Mouse (Mus musculus) forebrain, embryonic 16.5 days (tissue): ENCODE data around the gene Ccdc50. TPM values are rescaled to one million over a fixed set of nuclear protein-coding genes. Genes with fewer than 3 reads are reported as not detected.

Experiments used
- ATAC-seq: fragments of 200-750 bp; cut with Nextera tagmentation; 2 replicates; pipeline ENCODE4 v1.8.0; 2017; ENCODE audit warnings: mild to moderate bottlenecking, moderate library complexity
- H3K27ac ChIP-seq: fragments of 300-500 bp; sonication (generic); 2 replicates; pipeline ENCODE4 v1.5.1; 2014; ENCODE audit warnings: low read length, control low read depth
- H3K27me3 ChIP-seq: fragments of 300-500 bp; sonication (generic); replicated peaks from 2 replicates; pipeline ENCODE4 v1.6.1; 2014; ENCODE audit warnings: low read length; ENCODE audit not compliant: control insufficient read depth, insufficient read depth
- H3K36me3 ChIP-seq: fragments of 300-500 bp; sonication (generic); 2 replicates; pipeline ENCODE4 v1.6.1; 2014; ENCODE audit not compliant: control insufficient read depth, insufficient read depth
- H3K4me1 ChIP-seq: fragments of 300-500 bp; sonication (generic); replicated peaks from 2 replicates; pipeline ENCODE4 v1.6.1; 2014; ENCODE audit warnings: low read length; ENCODE audit not compliant: control insufficient read depth, insufficient read depth
- H3K4me2 ChIP-seq: fragments of 300-500 bp; sonication (generic); 2 replicates; pipeline ENCODE4 v1.6.1; 2014; ENCODE audit warnings: mild to moderate bottlenecking, low read length, control low read depth
- H3K4me3 ChIP-seq: fragments of 300-500 bp; sonication (generic); replicated peaks from 2 replicates; pipeline ENCODE4 v1.5.1; 2014; ENCODE audit warnings: mild to moderate bottlenecking, low read length, control low read depth
- H3K9ac ChIP-seq: fragments of 300-500 bp; sonication (generic); replicated peaks from 2 replicates; pipeline ENCODE4 v1.6.1; 2014; ENCODE audit warnings: low read depth, low read length, control low read depth
- H3K9me3 ChIP-seq: fragments of 300-500 bp; sonication (generic); 2 replicates; pipeline ENCODE4 v1.6.1; 2016; ENCODE audit warnings: low read length; ENCODE audit not compliant: control insufficient read depth
- WGBS: fragments of 180-500 bp; shearing (Covaris S2); extraction: QIAGEN DNeasy Blood & Tissue Kit; methylation state at CpG from one replicate; pipeline ENCODE4 v1.1.7; 2014; 5-methylcytosine and 5-hydroxymethylcytosine counted together
- polyA plus RNA-seq: library from polyadenylated mRNA; unstranded; fragments of >200 nt; fragmentation: Nextera tagmentation; extraction: Ambion mirVana; gene quantifications from 2 replicates; pipeline ENCODE4 v1.2.1, GENCODE M21; 2015

Ccdc50 gene
- polyA plus RNA-seq, 1 experiment from 2014 or later: 49.2 TPM

- ATAC-seq: no peak
- Histone ChIP-seq H3K4me3 (no peak overlapping the region), H3K9me3 (peaks cover 2% of the 10 kb centered on the region; the same call in 1 of the 2 replicates), H3K4me2 (no peak overlapping the region), H3K27ac (no peak overlapping the region), H3K4me1 (no peaks in the 10 kb centered on the region), H3K27me3 (no peaks in the 10 kb centered on the region), H3K9ac (no peak overlapping the region), H3K36me3 (peaks cover 39% of the 10 kb centered on the region)
- WGBS: 96% methylated on average over 6 of the region's 6 CpGs
These were observed 28.4 kb downstream of the Ccdc50 start for GRCm38 (mm10) chr16:27416937-27417584.

GRCm38 (mm10) chr16:27417632-27418031 is 29.0 kb downstream of the Ccdc50 start:
- Histone ChIP-seq H3K9me3 (peaks cover 2% of the 10 kb centered on the region; the same call in 1 of the 2 replicates), H3K36me3 (peaks cover 45% of the 10 kb centered on the region), H3K27me3 (no peaks in the 10 kb centered on the region), H3K4me2 (no peak overlapping the region), H3K4me3 (no peak overlapping the region), H3K4me1 (no peaks in the 10 kb centered on the region), H3K27ac (no peak overlapping the region), H3K9ac (no peak overlapping the region)
- ATAC-seq: no peak
- WGBS: 90% methylated on average over 3 of the region's 3 CpGs

- no peak overlapping the region for H3K9ac ChIP-seq
- no peaks in the 10 kb centered on the region for H3K27me3 ChIP-seq
- H3K4me3 ChIP-seq: no peak overlapping the region
- 91% methylated on average over 3 of the region's 3 CpGs for WGBS
- ATAC-seq: no peak
- no peak overlapping the region for H3K27ac ChIP-seq
- H3K9me3 ChIP-seq: no peaks in the 10 kb centered on the region
- H3K4me2 ChIP-seq: no peak overlapping the region
- peaks cover 35% of the 10 kb centered on the region for H3K36me3 ChIP-seq
- no peaks in the 10 kb centered on the region for H3K4me1 ChIP-seq
These were observed 32.3 kb downstream of the Ccdc50 start for GRCm38 (mm10) chr16:27420982-27421381.

GRCm38 (mm10) chr16:27435034-27435433 is 46.4 kb downstream of the Ccdc50 start:
- Histone ChIP-seq H3K27ac (no peak overlapping the region), H3K36me3 (peaks cover 25% of the 10 kb centered on the region), H3K4me1 (no peaks in the 10 kb centered on the region), H3K4me3 (no peak overlapping the region), H3K9me3 (no peaks in the 10 kb centered on the region), H3K4me2 (no peak overlapping the region), H3K9ac (no peak overlapping the region), H3K27me3 (no peaks in the 10 kb centered on the region)
- WGBS: 89% methylated on average over 3 of the region's 3 CpGs
- ATAC-seq: no peak

- no peaks in the 10 kb centered on the region for H3K27me3 ChIP-seq
- no peaks in the 10 kb centered on the region for H3K9me3 ChIP-seq
- 83% methylated on average over 3 of the region's 3 CpGs for WGBS
- H3K27ac ChIP-seq: no peak overlapping the region
- no peak overlapping the region for H3K4me3 ChIP-seq
- no peak overlapping the region for H3K4me2 ChIP-seq
- peaks cover 8% of the 10 kb centered on the region for H3K36me3 ChIP-seq
- no peak overlapping the region for H3K9ac ChIP-seq
- no peaks in the 10 kb centered on the region for H3K4me1 ChIP-seq
- no peak for ATAC-seq
These were observed 55.3 kb downstream of the Ccdc50 start for GRCm38 (mm10) chr16:27443941-27444340.

- Histone ChIP-seq H3K9me3 (no peaks in the 10 kb centered on the region), H3K36me3 (peaks cover 12% of the 10 kb centered on the region; the same call in 1 of the 2 replicates), H3K27ac (no peak overlapping the region), H3K4me2 (no peak overlapping the region), H3K9ac (no peak overlapping the region), H3K4me3 (no peak overlapping the region), H3K27me3 (no peaks in the 10 kb centered on the region), H3K4me1 (0 out of 2 replicates have a peak, but pooled peaks cover 3% of the 10 kb centered on the region)
- 90% methylated on average over 5 of the region's 5 CpGs for WGBS
- ATAC-seq: no peak
These were observed 60.7 kb downstream of the Ccdc50 start for GRCm38 (mm10) chr16:27449360-27449759.

GRCm38 (mm10) chr16:27450655-27451054 is 62.0 kb downstream of the Ccdc50 start:
- Histone ChIP-seq H3K9ac (no peak overlapping the region), H3K27ac (no peak overlapping the region), H3K9me3 (no peaks in the 10 kb centered on the region), H3K27me3 (no peaks in the 10 kb centered on the region), H3K4me1 (0 out of 2 replicates have a peak, but pooled peaks cover 3% of the 10 kb centered on the region), H3K4me2 (no peak overlapping the region), H3K4me3 (no peak overlapping the region), H3K36me3 (peaks cover 5% of the 10 kb centered on the region; the same call in 1 of the 2 replicates)
- ATAC-seq: no peak
- 96% methylated on average over 2 of the region's 2 CpGs for whole genome bisulfite sequencing

- Histone ChIP-seq H3K27me3 (no peaks in the 10 kb centered on the region), H3K9ac (no peak overlapping the region), H3K36me3 (peaks cover 5% of the 10 kb centered on the region; the same call in 1 of the 2 replicates), H3K9me3 (no peaks in the 10 kb centered on the region), H3K4me2 (no peak overlapping the region), H3K27ac (no peak overlapping the region), H3K4me3 (no peak overlapping the region), H3K4me1 (0 out of 2 replicates have a peak, but pooled peaks cover 3% of the 10 kb centered on the region)
- WGBS: 46% methylated on average over 3 of the region's 3 CpGs
- ATAC-seq: peak; percentile 77
These were observed 64.7 kb downstream of the Ccdc50 start for GRCm38 (mm10) chr16:27453396-27453795.

GRCm38 (mm10) chr16:27453823-27454222 is 65.2 kb downstream of the Ccdc50 start:
- no peak overlapping the region for H3K4me3 ChIP-seq
- no peak overlapping the region for H3K4me2 ChIP-seq
- no peak overlapping the region for H3K27ac ChIP-seq
- no peak overlapping the region for H3K9ac ChIP-seq
- H3K9me3 ChIP-seq: no peaks in the 10 kb centered on the region
- peak; percentile 58 for ATAC-seq
- 0 out of 2 replicates have a peak, but pooled peaks cover 3% of the 10 kb centered on the region for H3K4me1 ChIP-seq
- H3K36me3 ChIP-seq: peaks cover 5% of the 10 kb centered on the region; the same call in 1 of the 2 replicates
- 51% methylated on average over 2 of the region's 2 CpGs for WGBS
- H3K27me3 ChIP-seq: no peaks in the 10 kb centered on the region
